Mouse (Mus musculus): ENCODE results near the gene Rab5b.
"Not testable (repeated sequence)": the region's sequence is repeated elsewhere in the genome, so short reads cannot be mapped to it uniquely, and the experiment has no call there.

Rab5b gene

GRCm38 (mm10) chr10:128645111-128646011 lies 50.7 kb downstream of the Rab5b start, which contains the start of gene Ikzf4:
Ikzf4 (minus strand) TSS chr10:128645991.
- DNase-seq (ENCODE audit: low spot score in 2 of 2): no peak

GRCm38 (mm10) chr10:128642749-128643148 lies 53.3 kb downstream of the Rab5b start:
- DNase-seq (ENCODE audit: low spot score in 2 of 2): no peak

GRCm38 (mm10) chr10:128641871-128642270 lies 54.2 kb downstream of the Rab5b start:
- DNase-seq (ENCODE audit: low spot score in 2 of 2): no peak

DNA sequence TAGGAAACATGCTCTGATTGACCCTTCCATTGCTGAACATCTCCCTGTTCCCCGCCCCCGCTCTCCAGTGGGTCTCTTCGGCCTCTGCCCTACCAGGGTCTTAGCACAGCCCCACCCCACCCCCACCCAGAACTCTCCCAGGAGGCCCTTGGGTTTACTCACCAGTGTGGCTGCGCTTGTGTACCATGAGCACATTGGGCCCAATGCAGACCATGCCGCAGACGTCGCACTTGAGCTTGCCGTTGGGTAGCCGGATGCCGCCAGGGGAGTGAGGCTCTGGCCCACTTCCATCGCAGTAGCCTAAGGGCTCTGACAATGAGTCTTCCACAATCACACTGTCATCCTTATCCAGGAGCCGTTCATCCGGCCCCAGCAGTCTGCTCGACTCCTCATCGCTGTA lies 55.2 kb downstream of the Rab5b start:
- no peak for DNase-seq (ENCODE audit: low spot score in 2 of 2)

DNA sequence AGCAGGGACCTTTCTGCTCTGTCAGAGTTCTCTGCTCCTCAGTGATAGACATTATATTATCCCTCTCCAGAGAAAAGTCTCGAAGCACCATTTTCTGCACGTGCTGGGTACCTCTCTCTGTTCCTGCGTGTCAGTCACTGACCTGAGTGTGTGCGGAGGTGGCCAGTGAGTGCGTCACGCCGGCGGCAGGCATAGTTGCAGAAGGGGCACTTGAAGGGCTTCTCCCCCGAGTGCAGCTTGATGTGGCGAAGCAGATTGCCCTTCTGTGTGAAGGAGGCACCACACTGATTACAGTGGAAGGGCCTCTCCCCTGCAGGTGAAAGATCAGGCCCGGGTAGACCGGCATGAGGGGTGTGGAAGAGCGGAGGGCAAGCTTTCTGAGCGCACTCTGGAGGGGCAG lies 56.1 kb downstream of the Rab5b start:
- no peak for DNase-seq (ENCODE audit: low spot score in 2 of 2)

GRCm38 (mm10) chr10:128637011-128637410 lies 59.1 kb downstream of the Rab5b start:
- DNase-seq (ENCODE audit: low spot score in 2 of 2): peak; percentile 61 to 64

DNA sequence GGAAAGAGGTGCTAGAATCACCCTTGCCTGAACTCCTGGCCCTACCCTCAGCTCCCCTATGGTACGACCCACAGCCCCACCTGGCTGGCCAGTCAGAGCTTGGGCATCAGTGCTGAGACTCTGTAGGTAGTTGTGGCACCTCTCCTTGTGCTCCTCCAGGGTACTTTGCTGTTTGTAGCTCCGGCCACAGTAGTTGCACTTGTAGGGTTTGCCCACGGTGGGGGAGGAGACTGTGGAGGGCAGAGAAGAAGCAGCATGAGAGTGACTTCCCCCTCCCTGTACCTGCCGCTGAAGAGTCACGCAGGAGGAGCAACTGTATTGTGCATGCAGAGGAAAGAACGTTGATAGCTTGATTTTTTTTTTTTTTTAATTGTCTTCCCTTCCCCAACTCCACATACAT lies 59.5 kb downstream of the Rab5b start:
- DNase-seq (ENCODE audit: low spot score in 2 of 2): peak; percentile 27 to 45

GRCm38 (mm10) chr10:128635697-128636096 lies 60.4 kb downstream of the Rab5b start:
- DNase-seq (ENCODE audit: low spot score in 2 of 2): no peak

DNA sequence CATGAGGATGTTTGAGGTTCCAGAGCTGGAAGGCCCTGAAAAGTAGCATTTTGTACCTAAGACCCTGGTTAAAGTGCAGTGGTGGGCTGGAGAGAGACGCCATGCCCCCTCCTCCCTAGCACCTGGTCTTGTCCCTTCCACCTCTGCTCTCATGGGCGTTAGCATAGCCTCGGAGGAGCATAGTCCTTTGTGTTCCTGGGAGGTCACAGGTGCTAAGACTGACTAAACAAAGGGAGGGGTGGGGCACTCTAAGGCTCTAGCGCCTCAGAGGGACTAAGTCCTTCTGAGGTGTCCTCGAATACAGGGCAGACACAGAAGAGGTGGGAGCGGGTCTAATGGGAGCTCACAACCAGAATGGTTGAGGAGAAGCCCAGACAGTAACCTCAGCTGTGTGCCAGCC lies 64.5 kb downstream of the Rab5b start:
- no peak for DNase-seq (ENCODE audit: low spot score in 2 of 2)

DNA sequence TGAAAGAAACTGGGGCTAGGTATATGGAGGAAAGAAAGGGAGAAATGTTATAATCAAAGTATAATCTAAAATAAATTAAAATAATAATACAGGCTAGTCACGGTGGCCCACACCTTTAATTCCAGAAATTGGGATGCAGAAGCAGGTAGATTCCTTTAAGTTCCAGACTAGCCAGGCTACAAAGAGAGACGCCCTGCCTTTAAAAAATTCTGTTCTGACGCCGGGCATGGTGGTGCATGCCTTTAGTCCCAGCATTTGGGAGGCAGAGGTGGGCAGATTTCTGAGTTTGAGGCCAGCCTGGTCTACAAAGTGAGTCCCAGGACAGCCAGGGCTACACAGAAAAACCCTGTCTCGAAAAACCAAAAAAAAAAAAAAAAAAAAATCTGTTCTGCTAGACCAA lies 65.8 kb downstream of the Rab5b start:
- DNase-seq (ENCODE audit: low spot score in 2 of 2): not testable (repeated sequence)

- no peak for DNase-seq (ENCODE audit: low spot score in 2 of 2)
These were observed 66.3 kb downstream of the Rab5b start for GRCm38 (mm10) chr10:128629746-128630145.

GRCm38 (mm10) chr10:128627398-128628317 lies 68.4 kb downstream of the Rab5b start:
- no peak for DNase-seq (ENCODE audit: low spot score in 2 of 2)

All from natural killer cell, adult 2 months (primary cell).